ENCODE assay signal across 10 mouse cellular contexts in genomic region chr14:55714893-55715292, GRCm38 (mm10). TPM values are rescaled to one million over a fixed set of nuclear protein-coding genes. Genes with fewer than 3 reads are reported as not detected.
DNase-seq lines count a peak whose midpoint lies in the region; ATAC-seq and TF ChIP-seq lines count a peak whose summit lies in the region.
"Had no signal": no experiment of that assay in that cellular context is flagged by ENCODE, and none has a peak within 500 bp of the region (broad histone marks: within the 10 kb centered on the region; RNA-seq: fewer than 3 reads in every experiment).

No protein-coding gene starts in this region.

- no peak for ATAC-seq in CD4-positive, CD25-positive, alpha-beta regulatory T cell, adult 4 months
- ATAC-seq in kidney, embryonic 16.5 days (ENCODE audit: low FRiP score, low TSS enrichment): no peak
- peak; percentile 73; the same call in 1 of the 2 replicates for ATAC-seq in stomach, embryonic 15.5 days (ENCODE audit: insufficient read depth, low FRiP score, low read depth)

- peak; percentile 13 for DNase-seq in CD4-positive, CD25-positive, alpha-beta regulatory T cell, adult 2 months (ENCODE audit: low read depth, low spot score)
- peak; percentile 46 to 69 for DNase-seq in kidney, postnatal 36 days
- DNase-seq in lung, adult 2 months: peak; percentile 48
- DNase-seq in right cerebral cortex, postnatal 14 days: no peak
- DNase-seq in right cerebral cortex, postnatal 36 days (ENCODE audit: low spot score in 2 of 2): no peak
- DNase-seq: adrenal gland, postnatal 14 days had no signal

- peaks cover 15% of the 10 kb centered on the region for H3K27me3 ChIP-seq in kidney, embryonic 16.5 days (ENCODE audit: insufficient read depth, low read length)
- no peaks in the 10 kb centered on the region for H3K27me3 ChIP-seq in stomach, embryonic 15.5 days (replicated peaks)

- no peak overlapping the region for H3K27ac ChIP-seq in kidney, embryonic 16.5 days (ENCODE audit: low read length)
- peak overlapping the region; percentile 68; the same call in 1 of the 2 replicates for H3K27ac ChIP-seq in stomach, embryonic 15.5 days
- H3K27ac ChIP-seq: hindbrain, embryonic 10.5 days had no signal

- WGBS in kidney, embryonic 16.5 days: 40% methylated on average over 6 of the region's 6 CpGs
- WGBS in lung, adult 2 months: 35% methylated on average over 6 of the region's 6 CpGs
- WGBS in stomach, embryonic 15.5 days: 25% methylated on average over 6 of the region's 6 CpGs

- peaks cover 12% of the 10 kb centered on the region; the same call in 1 of the 2 replicates for H3K36me3 ChIP-seq in kidney, embryonic 16.5 days (ENCODE audit: insufficient read depth, low read length)
- peaks cover 24% of the 10 kb centered on the region for H3K36me3 ChIP-seq in stomach, embryonic 15.5 days

- peaks cover 6% of the 10 kb centered on the region; the same call in 1 of the 2 replicates for H3K4me1 ChIP-seq in kidney, embryonic 16.5 days (ENCODE audit: insufficient read depth, low read length)
- H3K4me1 ChIP-seq in lung, adult 2 months (ENCODE audit: control insufficient read depth, insufficient read depth, low read length): peaks cover 2% of the 10 kb centered on the region; the same call in 1 of the 2 replicates
- H3K4me1 ChIP-seq in stomach, embryonic 15.5 days: peaks cover 7% of the 10 kb centered on the region; the same call in 1 of the 2 replicates

- H3K4me2 ChIP-seq in kidney, embryonic 16.5 days (replicated peaks; ENCODE audit: low read depth, low read length): no peak overlapping the region
- H3K4me2 ChIP-seq in stomach, embryonic 15.5 days: no peak overlapping the region

- H3K9ac ChIP-seq in kidney, embryonic 16.5 days (replicated peaks; ENCODE audit: low read length): no peak overlapping the region
- no peak overlapping the region for H3K9ac ChIP-seq in stomach, embryonic 15.5 days

- no peak for TF ChIP-seq POLR2A in lung, adult 2 months (IDR thresholded peaks at IDR 0.05; ENCODE audit: borderline replicate concordance, extremely low read depth, low read depth, low read length)

- no peak for TF ChIP-seq CTCF in lung, adult 2 months (IDR thresholded peaks at IDR 0.05; ENCODE audit: insufficient read depth, low read length)

- H3K9me3 ChIP-seq in kidney, embryonic 16.5 days (ENCODE audit: low read length): no peaks in the 10 kb centered on the region
- no peaks in the 10 kb centered on the region for H3K9me3 ChIP-seq in stomach, embryonic 15.5 days
- H3K9me3 ChIP-seq: hindbrain, embryonic 10.5 days had no signal

- H3K4me3 ChIP-seq in kidney, embryonic 16.5 days (ENCODE audit: low read length): no peak overlapping the region
- no peak overlapping the region for H3K4me3 ChIP-seq in lung, adult 2 months (replicated peaks; ENCODE audit: extremely low read depth, low read depth, low read length)
- H3K4me3 ChIP-seq in stomach, embryonic 15.5 days (replicated peaks): no peak overlapping the region
- H3K4me3 ChIP-seq: hindbrain, embryonic 10.5 days had no signal

RNA-seq across cellular contexts. Expression of gene Tgm1, which starts 1.2 kb away (rescaled TPM):
- not detected for polyA plus RNA-seq in CD4-positive, CD25-positive, alpha-beta regulatory T cell, adult 4 months (2017; shearing (Covaris generic))
- 2.9 and 3.0 TPM in 2 replicates for polyA plus RNA-seq in kidney, embryonic 16.5 days (2015; fragmentation: Nextera tagmentation; extraction: Ambion mirVana)
- 3.4 and 30.7 TPM in 2 replicates for polyA plus RNA-seq in lung, adult 2 months (2012; rRNA removed)
- 17.9 and 30.5 TPM in 2 replicates for polyA plus RNA-seq in stomach, embryonic 15.5 days (2015; fragmentation: Nextera tagmentation; extraction: Ambion mirVana)

RNA-seq across cellular contexts. Expression of gene Rabggta, which starts 7.2 kb away (rescaled TPM):
- polyA plus RNA-seq in CD4-positive, CD25-positive, alpha-beta regulatory T cell, adult 4 months (2017; shearing (Covaris generic)): 10 to 100 TPM; 70.5 to 94.7 TPM
- polyA plus RNA-seq in kidney, embryonic 16.5 days (2015; fragmentation: Nextera tagmentation; extraction: Ambion mirVana): 43.3 and 46.2 TPM in 2 replicates
- 42.0 and 57.3 TPM in 2 replicates for polyA plus RNA-seq in lung, adult 2 months (2012; rRNA removed)
- 30.0 and 35.8 TPM in 2 replicates for polyA plus RNA-seq in stomach, embryonic 15.5 days (2015; fragmentation: Nextera tagmentation; extraction: Ambion mirVana)

RNA-seq across cellular contexts. Expression of gene Dhrs1, which starts 30.6 kb away (rescaled TPM):
- 10 to 100 TPM; 40.8 to 46.5 TPM for polyA plus RNA-seq in CD4-positive, CD25-positive, alpha-beta regulatory T cell, adult 4 months (2017; shearing (Covaris generic))
- polyA plus RNA-seq in kidney, embryonic 16.5 days (2015; fragmentation: Nextera tagmentation; extraction: Ambion mirVana): 112 and 119 TPM in 2 replicates
- polyA plus RNA-seq in lung, adult 2 months (2012; rRNA removed): 69.2 and 89.0 TPM in 2 replicates
- 92.9 and 96.4 TPM in 2 replicates for polyA plus RNA-seq in stomach, embryonic 15.5 days (2015; fragmentation: Nextera tagmentation; extraction: Ambion mirVana)

RNA-seq across cellular contexts. Expression of gene Nop9, which starts 30.6 kb away (rescaled TPM):
- polyA plus RNA-seq in CD4-positive, CD25-positive, alpha-beta regulatory T cell, adult 4 months (2017; shearing (Covaris generic)): 1 to 10 TPM; 3.6 to 5.8 TPM
- polyA plus RNA-seq in kidney, embryonic 16.5 days (2015; fragmentation: Nextera tagmentation; extraction: Ambion mirVana): 40.6 and 41.9 TPM in 2 replicates
- 12.7 and 16.8 TPM in 2 replicates for polyA plus RNA-seq in lung, adult 2 months (2012; rRNA removed)
- 34.3 and 36.7 TPM in 2 replicates for polyA plus RNA-seq in stomach, embryonic 15.5 days (2015; fragmentation: Nextera tagmentation; extraction: Ambion mirVana)

RNA-seq across cellular contexts. Expression of gene Tinf2, which starts 33.3 kb away (rescaled TPM):
- polyA plus RNA-seq in CD4-positive, CD25-positive, alpha-beta regulatory T cell, adult 4 months (2017; shearing (Covaris generic)): 10 to 100 TPM; 26.4 to 29.2 TPM
- polyA plus RNA-seq in kidney, embryonic 16.5 days (2015; fragmentation: Nextera tagmentation; extraction: Ambion mirVana): 43.9 and 44.5 TPM in 2 replicates
- 11.9 and 14.8 TPM in 2 replicates for polyA plus RNA-seq in lung, adult 2 months (2012; rRNA removed)
- polyA plus RNA-seq in stomach, embryonic 15.5 days (2015; fragmentation: Nextera tagmentation; extraction: Ambion mirVana): 33.9 and 40.4 TPM in 2 replicates

Comparison
In these comparisons a context has a peak if more than half of its experiments do, and no peak if none do; other contexts are left out.
1. DNase-seq: peak in CD4-positive, CD25-positive, alpha-beta regulatory T cell, adult 2 months (single experiment), kidney, postnatal 36 days (2 of 2) and lung, adult 2 months (single experiment); none in right cerebral cortex, postnatal 14 days (single experiment) and right cerebral cortex, postnatal 36 days (0 of 2).